Mouse (Mus musculus) embryonic fibroblast, embryonic 13.5 days (primary cell): Measurements from ENCODE around the gene Tubb1.

Experiments
- CTCF ChIP-seq: IDR thresholded peaks from 2 replicates; pipeline ENCODE4 v1.5.1; 2011; ENCODE audit warnings: mild to moderate bottlenecking, control low read depth, low read length, moderate library complexity, borderline replicate concordance; ENCODE audit not compliant: insufficient read depth
- POLR2A ChIP-seq: IDR thresholded peaks from 2 replicates; pipeline ENCODE4 v1.6.1; 2011; ENCODE audit warnings: low read depth, mild to moderate bottlenecking, control low read depth, low read length, moderate library complexity

DNA sequence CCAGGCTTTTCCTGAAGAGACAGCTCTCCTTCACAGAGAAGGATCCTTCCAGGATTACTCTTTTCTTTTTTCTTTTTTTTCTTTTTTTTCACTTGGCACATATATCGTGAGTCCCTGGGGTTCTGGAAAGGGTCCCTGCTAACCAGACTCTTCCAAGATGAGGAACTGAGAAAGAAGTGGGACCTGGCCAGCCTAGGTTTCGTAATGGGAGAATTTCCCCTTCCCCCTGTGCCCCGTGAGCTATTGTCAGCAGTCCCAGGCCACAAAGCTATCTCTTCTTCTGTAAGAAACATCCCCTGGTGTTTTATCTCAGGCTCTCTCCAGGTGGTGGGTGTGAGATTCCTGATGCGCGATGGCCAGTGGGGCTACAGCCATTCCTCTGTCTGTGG, 11.1 kb upstream of the Tubb1 start:
- TF ChIP-seq CTCF, result no peak
- TF ChIP-seq POLR2A, result no peak
